Mouse (Mus musculus): ENCODE results near the gene Stat3.

The Stat3 gene

DNA sequence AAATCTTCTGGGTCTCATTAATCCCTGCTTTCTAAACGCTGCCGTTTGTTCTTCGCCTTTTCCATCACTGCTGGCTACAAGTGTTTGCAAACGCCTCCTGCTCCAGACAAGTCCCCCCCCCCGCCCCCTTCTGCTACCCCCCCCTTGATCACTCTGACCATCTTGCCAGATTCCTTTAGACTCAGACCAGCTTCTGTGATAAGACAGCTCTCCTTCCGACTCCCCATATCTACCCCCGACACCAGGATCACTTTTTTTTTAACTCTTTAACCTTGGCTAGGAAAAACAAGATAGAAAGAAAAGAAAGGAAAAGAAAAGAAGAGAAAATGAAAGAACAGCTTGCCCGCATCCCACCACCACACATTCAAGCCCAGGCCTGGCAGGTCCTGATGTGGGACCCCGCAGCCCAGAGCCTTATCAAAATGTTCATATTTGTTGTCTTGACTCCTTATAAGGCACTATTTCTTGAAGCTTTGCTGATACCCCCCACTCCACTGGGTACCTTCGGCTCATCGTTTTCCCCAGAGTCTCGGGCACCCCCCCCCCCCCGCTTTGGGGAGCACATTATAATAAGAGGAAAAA lies 89.8 kb downstream of the Stat3 start:
- Histone ChIP-seq H3K4me1 (replicated peaks; ENCODE audit: low read depth, low read length) (peaks cover 18% of the 10 kb centered on the region), H3K9me3 (ENCODE audit: low read length) (no peaks in the 10 kb centered on the region), H3K4me3 (replicated peaks; ENCODE audit: low read length) (peak overlapping the region; percentile 85), H3K27me3 (ENCODE audit: insufficient read depth, low read length) (peaks cover 72% of the 10 kb centered on the region), H3K36me3 (ENCODE audit: insufficient read depth, low read length) (no peaks in the 10 kb centered on the region)
- TF ChIP-seq POU5F1 (IDR thresholded peaks at IDR 0.05; ENCODE audit: borderline replicate concordance, low read length) (no peak), NANOG (IDR thresholded peaks at IDR 0.05; ENCODE audit: borderline replicate concordance, low read length) (no peak), CTCF (conservative IDR thresholded peaks at IDR 0.05; ENCODE audit: low read length) (no peak)

DNA sequence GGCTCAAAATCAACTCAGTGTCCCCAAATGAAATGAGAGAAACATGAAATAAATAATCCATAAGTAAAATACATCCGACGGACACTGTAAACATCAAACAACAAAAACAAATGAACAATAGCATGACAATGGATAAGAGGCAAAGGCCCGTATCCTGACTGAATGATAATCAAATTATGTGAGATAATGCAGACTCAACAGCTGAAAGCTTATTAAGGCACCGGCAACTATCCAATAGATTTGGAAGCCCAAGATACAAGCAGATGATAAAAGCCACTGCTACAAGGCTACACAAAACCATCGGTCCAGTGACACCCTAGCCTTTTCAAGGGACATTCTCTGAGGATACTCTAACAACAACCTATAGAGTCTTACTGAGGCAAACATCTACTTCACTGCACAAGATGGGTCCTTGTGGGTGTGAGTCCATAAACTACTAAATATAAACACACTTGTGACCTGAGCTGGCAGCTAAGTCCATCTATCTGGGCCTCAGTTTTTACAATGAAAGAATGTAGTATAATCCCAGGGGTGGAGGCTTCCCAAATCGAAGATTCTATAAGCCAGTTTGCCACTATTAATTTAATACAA lies 90.5 kb downstream of the Stat3 start:
- H3K36me3 ChIP-seq (ENCODE audit: insufficient read depth, low read length): no peaks in the 10 kb centered on the region
- no peak overlapping the region for H3K4me3 ChIP-seq (replicated peaks; ENCODE audit: low read length)
- peaks cover 66% of the 10 kb centered on the region for H3K27me3 ChIP-seq (ENCODE audit: insufficient read depth, low read length)
- H3K4me1 ChIP-seq (replicated peaks; ENCODE audit: low read depth, low read length): peaks cover 12% of the 10 kb centered on the region
- TF ChIP-seq NANOG (IDR thresholded peaks at IDR 0.05; ENCODE audit: borderline replicate concordance, low read length): no peak
- no peak for TF ChIP-seq POU5F1 (IDR thresholded peaks at IDR 0.05; ENCODE audit: borderline replicate concordance, low read length)
- TF ChIP-seq CTCF (conservative IDR thresholded peaks at IDR 0.05; ENCODE audit: low read length): no peak
- no peaks in the 10 kb centered on the region for H3K9me3 ChIP-seq (ENCODE audit: low read length)

DNA sequence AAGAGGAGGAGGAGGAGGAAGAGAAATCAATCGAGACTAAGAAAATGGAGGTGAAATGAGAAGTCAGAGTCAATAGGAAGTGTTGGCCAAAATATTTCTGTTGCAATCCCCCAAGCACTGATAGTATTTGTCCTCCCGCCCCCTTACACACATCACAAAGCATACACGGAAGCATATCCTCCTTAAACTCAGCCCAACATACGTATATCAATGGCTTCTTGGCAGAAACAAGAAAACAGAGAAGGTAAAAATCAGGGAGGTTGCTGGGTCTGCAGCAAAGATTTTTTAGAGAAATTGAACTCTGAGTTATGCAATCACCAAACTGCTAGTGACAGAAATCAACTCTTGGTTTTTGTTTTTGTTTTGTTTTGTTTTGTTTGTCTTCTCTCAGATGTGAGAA lies 91.3 kb downstream of the Stat3 start:
- Histone ChIP-seq H3K4me1 (replicated peaks; ENCODE audit: low read depth, low read length) (peaks cover 12% of the 10 kb centered on the region), H3K27me3 (ENCODE audit: insufficient read depth, low read length) (peaks cover 58% of the 10 kb centered on the region), H3K4me3 (replicated peaks; ENCODE audit: low read length) (no peak overlapping the region)

DNA sequence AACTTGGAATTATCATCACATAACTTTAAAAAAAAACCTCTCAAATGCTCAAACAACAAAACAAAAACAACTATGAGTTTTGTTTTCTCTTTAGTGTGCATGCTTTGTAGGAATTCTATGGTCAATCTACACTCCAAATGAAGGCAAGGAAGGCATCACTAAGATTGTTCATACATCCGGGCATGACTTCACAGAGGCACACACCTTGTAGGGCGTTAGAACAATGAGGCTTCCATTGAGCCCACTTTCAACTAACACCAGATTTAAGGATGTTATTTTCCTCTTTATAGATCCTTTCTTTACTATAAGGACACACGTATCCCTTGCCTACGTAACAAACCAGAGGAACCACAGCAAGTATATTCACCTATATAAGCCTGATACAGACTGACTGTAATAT lies 91.8 kb downstream of the Stat3 start:
- Histone ChIP-seq H3K9me3 (ENCODE audit: low read length) (no peaks in the 10 kb centered on the region), H3K36me3 (ENCODE audit: insufficient read depth, low read length) (no peaks in the 10 kb centered on the region), H3K27me3 (ENCODE audit: insufficient read depth, low read length) (peaks cover 53% of the 10 kb centered on the region), H3K4me1 (replicated peaks; ENCODE audit: low read depth, low read length) (peaks cover 12% of the 10 kb centered on the region), H3K4me3 (replicated peaks; ENCODE audit: low read length) (no peak overlapping the region)
- TF ChIP-seq NANOG (IDR thresholded peaks at IDR 0.05; ENCODE audit: borderline replicate concordance, low read length) (no peak), CTCF (conservative IDR thresholded peaks at IDR 0.05; ENCODE audit: low read length) (no peak), POU5F1 (IDR thresholded peaks at IDR 0.05; ENCODE audit: borderline replicate concordance, low read length) (no peak)

More for the DNA sequence above, 91.3 kb downstream of the Stat3 start:
- no peaks in the 10 kb centered on the region for H3K9me3 ChIP-seq (ENCODE audit: low read length)
- no peaks in the 10 kb centered on the region for H3K36me3 ChIP-seq (ENCODE audit: insufficient read depth, low read length)
- no peak for TF ChIP-seq NANOG (IDR thresholded peaks at IDR 0.05; ENCODE audit: borderline replicate concordance, low read length)
- TF ChIP-seq POU5F1 (IDR thresholded peaks at IDR 0.05; ENCODE audit: borderline replicate concordance, low read length): no peak
- TF ChIP-seq CTCF (conservative IDR thresholded peaks at IDR 0.05; ENCODE audit: low read length): no peak

DNA sequence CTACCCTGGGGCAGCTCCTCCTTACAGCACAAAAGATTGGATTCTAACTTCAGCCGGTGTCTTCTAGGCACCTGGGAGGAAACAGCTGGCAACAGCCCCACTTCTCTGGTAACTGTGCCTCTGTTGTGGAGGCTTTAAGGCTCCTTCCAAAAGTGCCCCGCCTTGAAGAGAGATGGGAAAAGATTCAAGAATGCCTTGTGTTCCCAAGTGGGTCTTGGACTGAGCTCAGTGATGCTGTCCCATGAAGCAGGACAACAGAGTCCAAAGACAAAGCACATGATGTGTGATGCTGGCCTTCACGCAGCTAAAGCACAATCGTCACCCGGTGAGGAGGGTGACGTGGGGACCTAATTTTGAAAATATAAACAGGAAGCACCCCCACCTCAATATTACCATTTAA lies 93.5 kb downstream of the Stat3 start:
- H3K4me3 ChIP-seq (replicated peaks; ENCODE audit: low read length): no peak overlapping the region
- TF ChIP-seq CTCF (conservative IDR thresholded peaks at IDR 0.05; ENCODE audit: low read length) (no peak), NANOG (IDR thresholded peaks at IDR 0.05; ENCODE audit: borderline replicate concordance, low read length) (no peak), POU5F1 (IDR thresholded peaks at IDR 0.05; ENCODE audit: borderline replicate concordance, low read length) (no peak)

DNA sequence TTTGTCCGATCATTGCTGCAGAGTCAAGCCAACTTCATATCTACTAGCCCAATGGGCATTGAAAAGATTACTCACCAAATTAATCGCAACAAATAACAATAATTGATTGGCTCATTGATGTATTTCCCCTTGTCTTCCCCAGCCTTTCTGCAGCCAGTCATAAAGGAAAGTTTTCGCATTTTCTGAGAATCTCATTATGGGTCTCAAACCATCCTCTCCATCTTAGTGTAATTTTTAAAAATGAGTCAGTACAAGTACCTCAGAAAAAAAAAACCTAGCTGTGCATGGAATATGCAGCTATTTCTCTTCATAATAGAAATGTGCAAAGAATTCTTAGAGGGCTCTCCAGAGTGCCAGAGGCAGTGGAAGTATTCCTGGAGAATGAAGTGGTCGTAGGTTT lies 95.2 kb downstream of the Stat3 start:
- Histone ChIP-seq H3K4me3 (replicated peaks; ENCODE audit: low read length) (no peak overlapping the region), H3K27me3 (ENCODE audit: insufficient read depth, low read length) (peaks cover 23% of the 10 kb centered on the region)
- TF ChIP-seq CTCF (conservative IDR thresholded peaks at IDR 0.05; ENCODE audit: low read length) (no peak), POU5F1 (IDR thresholded peaks at IDR 0.05; ENCODE audit: borderline replicate concordance, low read length) (no peak), NANOG (IDR thresholded peaks at IDR 0.05; ENCODE audit: borderline replicate concordance, low read length) (no peak)

More for the DNA sequence above, 93.5 kb downstream of the Stat3 start:
- no peaks in the 10 kb centered on the region for H3K36me3 ChIP-seq (ENCODE audit: insufficient read depth, low read length)
- H3K9me3 ChIP-seq (ENCODE audit: low read length): no peaks in the 10 kb centered on the region
- H3K4me1 ChIP-seq (replicated peaks; ENCODE audit: low read depth, low read length): peaks cover 10% of the 10 kb centered on the region
- H3K27me3 ChIP-seq (ENCODE audit: insufficient read depth, low read length): peaks cover 36% of the 10 kb centered on the region

DNA sequence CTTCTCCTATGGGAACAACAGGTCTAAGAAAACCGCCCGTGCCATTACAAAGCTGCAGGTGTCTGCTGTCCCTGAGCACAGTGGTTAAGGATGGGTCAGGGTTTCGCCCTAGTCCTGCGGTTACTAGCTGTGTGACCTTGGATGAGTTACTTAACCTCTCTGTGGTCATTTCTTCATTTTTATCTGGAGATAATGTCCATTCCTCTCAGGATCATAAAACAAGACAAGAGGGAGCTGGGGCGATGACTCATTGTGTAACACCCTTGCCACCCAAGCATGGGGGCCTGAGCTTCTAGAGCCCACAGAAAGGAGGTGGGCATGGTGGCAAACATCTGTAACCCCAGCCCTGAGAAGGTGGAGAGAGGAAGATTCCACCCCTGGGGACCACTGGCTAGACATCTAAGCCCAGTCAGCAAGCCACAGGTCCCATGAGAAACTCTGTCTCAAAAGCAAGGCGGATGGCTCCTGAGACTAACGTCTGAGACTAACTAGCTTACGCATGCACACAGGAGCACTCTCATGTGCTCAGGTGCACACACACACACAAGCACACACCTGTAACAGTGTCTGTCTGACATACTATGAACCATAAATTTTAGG lies 96.2 kb downstream of the Stat3 start:
- TF ChIP-seq NANOG (IDR thresholded peaks at IDR 0.05; ENCODE audit: borderline replicate concordance, low read length) (no peak), CTCF (conservative IDR thresholded peaks at IDR 0.05; ENCODE audit: low read length) (no peak), POU5F1 (IDR thresholded peaks at IDR 0.05; ENCODE audit: borderline replicate concordance, low read length) (no peak)
- no peaks in the 10 kb centered on the region for H3K9me3 ChIP-seq (ENCODE audit: low read length)
- H3K4me3 ChIP-seq (replicated peaks; ENCODE audit: low read length): no peak overlapping the region
- no peaks in the 10 kb centered on the region for H3K36me3 ChIP-seq (ENCODE audit: insufficient read depth, low read length)
- H3K4me1 ChIP-seq (replicated peaks; ENCODE audit: low read depth, low read length): peaks cover 6% of the 10 kb centered on the region
- H3K27me3 ChIP-seq (ENCODE audit: insufficient read depth, low read length): peaks cover 15% of the 10 kb centered on the region

More for the DNA sequence above, 95.2 kb downstream of the Stat3 start:
- Histone ChIP-seq H3K4me1 (replicated peaks; ENCODE audit: low read depth, low read length) (peaks cover 6% of the 10 kb centered on the region), H3K9me3 (ENCODE audit: low read length) (no peaks in the 10 kb centered on the region), H3K36me3 (ENCODE audit: insufficient read depth, low read length) (no peaks in the 10 kb centered on the region)

DNA sequence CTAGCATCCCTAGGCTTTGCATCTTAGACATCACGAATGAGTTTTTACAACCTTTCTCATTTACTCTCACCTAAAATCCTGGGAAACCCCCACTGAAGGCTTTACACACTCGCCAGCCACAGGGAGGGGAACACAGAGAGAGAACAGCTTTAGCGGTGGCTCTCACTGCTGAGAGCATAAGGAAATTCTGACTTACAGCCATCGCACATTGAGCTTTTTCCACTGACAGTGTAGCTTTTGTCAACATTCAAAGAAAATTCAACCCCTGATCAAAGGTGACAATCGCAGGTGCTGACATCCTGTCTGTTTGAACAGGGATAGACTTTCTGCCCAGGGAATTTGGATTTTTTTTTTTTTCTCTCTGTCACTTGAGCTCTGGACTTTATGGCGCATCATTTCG lies 97.3 kb downstream of the Stat3 start:
- peaks cover 3% of the 10 kb centered on the region; the same call in 1 of the 2 replicates for H3K9me3 ChIP-seq (ENCODE audit: low read length)
- TF ChIP-seq NANOG (IDR thresholded peaks at IDR 0.05; ENCODE audit: borderline replicate concordance, low read length) (no peak), POU5F1 (IDR thresholded peaks at IDR 0.05; ENCODE audit: borderline replicate concordance, low read length) (no peak), CTCF (conservative IDR thresholded peaks at IDR 0.05; ENCODE audit: low read length) (no peak)
- no peak overlapping the region for H3K4me3 ChIP-seq (replicated peaks; ENCODE audit: low read length)
- H3K36me3 ChIP-seq (ENCODE audit: insufficient read depth, low read length): no peaks in the 10 kb centered on the region
- peaks cover 6% of the 10 kb centered on the region for H3K4me1 ChIP-seq (replicated peaks; ENCODE audit: low read depth, low read length)
- peaks cover 6% of the 10 kb centered on the region; the same call in 1 of the 2 replicates for H3K27me3 ChIP-seq (ENCODE audit: insufficient read depth, low read length)

Data from E14TG2a.4 (cell line).